Mouse (Mus musculus): ENCODE measurements around the gene Ldlr. TPM values are rescaled to one million over a fixed set of nuclear protein-coding genes. Genes with fewer than 3 reads are reported as not detected.

Ldlr gene
- polyA plus RNA-seq (2014; fragmentation: Nextera tagmentation; extraction: Ambion mirVana), result 14.7 and 15.0 TPM in 2 replicates

DNA sequence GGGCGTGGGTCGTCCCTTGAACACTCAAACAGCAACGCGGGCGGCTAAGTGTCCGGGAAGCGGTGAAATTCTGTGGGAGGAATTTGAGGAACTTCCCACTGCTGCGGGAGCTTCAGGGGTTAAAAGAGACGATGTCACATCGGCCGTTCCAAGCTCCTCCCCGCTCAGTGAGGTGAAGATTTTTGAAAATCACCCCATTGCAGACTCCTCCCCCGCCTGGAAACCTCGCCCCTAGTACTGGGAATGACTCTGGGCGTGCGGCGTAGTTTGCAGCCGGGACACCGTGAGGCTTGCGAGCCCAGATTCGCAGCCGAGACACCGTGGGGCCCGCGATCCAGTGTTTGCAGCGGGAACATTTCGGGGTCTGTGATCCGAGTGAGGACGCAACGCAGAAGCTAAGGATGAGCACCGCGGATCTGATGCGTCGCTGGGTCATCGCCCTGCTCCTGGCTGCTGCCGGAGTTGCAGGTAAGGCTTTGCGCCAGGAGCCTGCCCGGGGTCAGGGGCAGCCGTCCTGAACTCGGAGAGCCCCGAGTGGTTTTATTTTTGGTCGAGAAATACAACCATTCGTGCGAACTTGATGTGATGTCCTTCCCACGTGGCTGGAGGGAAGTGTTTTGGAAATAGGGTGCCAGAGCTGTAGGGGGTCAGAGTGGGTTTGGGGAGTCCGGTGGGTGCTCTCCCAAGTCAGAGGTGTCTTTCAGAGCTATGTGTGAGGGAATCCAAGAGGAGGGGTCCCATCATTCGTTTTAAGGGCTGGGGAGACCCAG is at the start of gene Ldlr:
TSS of gene Ldlr (plus strand) at position 107 of the 770 bp plus-strand sequence.
- Histone ChIP-seq H3K4me2 (ENCODE audit: low read depth, low read length) (peak within 1 kb of the TSS; percentile 59), H3K27ac (replicated peaks; ENCODE audit: low read depth, low read length) (peak within 1 kb of the TSS; percentile 93), H3K4me1 (ENCODE audit: control insufficient read depth, insufficient read depth, low read length) (peaks cover 3% of the 10 kb centered on the region; the same call in 1 of the 2 replicates), H3K4me3 (ENCODE audit: low read depth, low read length) (peak within 1 kb of the TSS; percentile 75), H3K9ac (replicated peaks; ENCODE audit: low read length) (peak within 1 kb of the TSS; percentile 79), H3K36me3 (replicated peaks; ENCODE audit: control insufficient read depth, insufficient read depth, low read depth, low read length) (no peaks in the 10 kb centered on the region; the same call in none of the 2 replicates), H3K27me3 (ENCODE audit: control insufficient read depth, insufficient read depth, low read length) (no peaks in the 10 kb centered on the region), H3K9me3 (replicated peaks; ENCODE audit: control insufficient read depth, low read length) (no peaks in the 10 kb centered on the region)
- DNase-seq (ENCODE audit: low spot score) (peak; percentile 95), ATAC-seq (replicated peaks; ENCODE audit: insufficient number of reproducible peaks, low FRiP score, low TSS enrichment, low read depth) (peak; percentile 80)
- WGBS, result under 1% methylated on average over 47 of the region's 47 CpGs

DNA sequence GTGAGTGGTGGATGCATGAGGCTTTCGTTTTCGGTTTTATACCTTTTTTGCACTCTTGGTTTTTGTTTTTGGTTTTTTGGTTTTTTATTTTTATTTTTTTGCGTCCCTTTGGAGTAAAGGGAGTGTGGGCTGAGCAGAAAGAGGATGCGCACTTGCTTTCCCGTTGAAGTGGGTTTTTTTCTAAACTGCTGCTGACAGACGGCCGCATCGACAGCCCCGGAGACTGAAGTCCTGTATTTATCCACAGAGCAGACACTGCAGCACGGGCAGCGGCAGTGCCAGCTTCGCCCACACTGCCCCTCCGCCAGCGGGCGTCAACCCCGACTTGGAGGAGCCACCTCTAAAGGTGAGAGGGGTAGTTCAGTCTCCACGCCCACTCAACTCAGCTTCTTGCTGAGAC is 45.6 kb upstream of the Ldlr start:
- H3K9me3 ChIP-seq (replicated peaks; ENCODE audit: control insufficient read depth, low read length), result no peaks in the 10 kb centered on the region
- WGBS, result 95% methylated on average over 17 of the region's 17 CpGs
- H3K27me3 ChIP-seq (ENCODE audit: control insufficient read depth, insufficient read depth, low read length), result no peaks in the 10 kb centered on the region
- no peak overlapping the region for H3K27ac ChIP-seq (replicated peaks; ENCODE audit: low read depth, low read length)
- no peak for DNase-seq (ENCODE audit: low spot score)
- H3K36me3 ChIP-seq (replicated peaks; ENCODE audit: control insufficient read depth, insufficient read depth, low read depth, low read length), result peaks cover 37% of the 10 kb centered on the region
- no peak overlapping the region for H3K9ac ChIP-seq (replicated peaks; ENCODE audit: low read length)
- no peaks in the 10 kb centered on the region for H3K4me1 ChIP-seq (ENCODE audit: control insufficient read depth, insufficient read depth, low read length)
- no peak overlapping the region for H3K4me2 ChIP-seq (ENCODE audit: low read depth, low read length)
- H3K4me3 ChIP-seq (ENCODE audit: low read depth, low read length), result no peak overlapping the region
- no peak for ATAC-seq (replicated peaks; ENCODE audit: insufficient number of reproducible peaks, low FRiP score, low TSS enrichment, low read depth)

DNA sequence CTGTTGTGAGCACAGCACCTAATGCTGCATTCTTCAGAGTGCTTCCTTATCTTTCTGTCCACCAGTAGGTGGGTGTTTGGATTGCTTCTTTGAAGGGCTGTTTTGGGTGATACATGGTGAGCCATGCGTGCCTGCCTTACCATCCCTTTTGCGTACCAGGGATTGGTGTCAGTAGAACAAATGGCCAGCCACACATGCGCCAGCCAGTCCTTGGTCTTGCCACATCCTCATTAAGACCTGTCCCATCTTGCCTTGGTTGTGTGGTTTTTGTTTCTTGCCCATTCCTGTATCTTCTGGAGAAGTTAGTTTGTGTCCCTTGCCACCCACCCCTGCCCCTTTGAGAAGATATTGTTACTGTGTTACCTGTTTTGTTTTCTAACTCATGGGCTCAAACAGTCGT is 42.8 kb upstream of the Ldlr start:
- H3K36me3 ChIP-seq (replicated peaks; ENCODE audit: control insufficient read depth, insufficient read depth, low read depth, low read length), result peaks cover 28% of the 10 kb centered on the region
- H3K9ac ChIP-seq (replicated peaks; ENCODE audit: low read length), result no peak overlapping the region
- no peaks in the 10 kb centered on the region for H3K4me1 ChIP-seq (ENCODE audit: control insufficient read depth, insufficient read depth, low read length)
- WGBS, result 89% methylated on average over 4 of the region's 4 CpGs
- H3K4me2 ChIP-seq (ENCODE audit: low read depth, low read length), result no peak overlapping the region
- H3K27me3 ChIP-seq (ENCODE audit: control insufficient read depth, insufficient read depth, low read length), result no peaks in the 10 kb centered on the region
- ATAC-seq (replicated peaks; ENCODE audit: insufficient number of reproducible peaks, low FRiP score, low TSS enrichment, low read depth) (no peak), DNase-seq (ENCODE audit: low spot score) (no peak)
- H3K4me3 ChIP-seq (ENCODE audit: low read depth, low read length), result no peak overlapping the region
- no peaks in the 10 kb centered on the region for H3K9me3 ChIP-seq (replicated peaks; ENCODE audit: control insufficient read depth, low read length)
- no peak overlapping the region for H3K27ac ChIP-seq (replicated peaks; ENCODE audit: low read depth, low read length)

DNA sequence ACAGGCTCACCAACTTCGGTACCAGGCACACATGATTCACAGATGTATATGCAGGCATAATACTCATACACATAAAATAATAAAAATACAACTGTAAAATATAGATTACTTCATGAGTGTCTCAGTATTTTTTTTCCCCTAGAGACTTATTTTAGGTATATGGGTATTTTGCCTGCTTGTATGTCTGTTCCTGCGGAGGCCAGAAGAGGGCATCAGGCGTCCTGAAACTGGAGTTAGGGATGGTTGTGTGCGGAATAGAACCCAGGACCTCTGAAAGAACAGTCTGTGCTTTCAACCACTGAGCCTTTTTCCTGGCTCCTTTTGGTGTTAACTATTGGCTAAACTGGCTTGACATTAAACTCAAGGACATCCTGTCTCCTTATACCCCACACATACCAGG is 40.5 kb upstream of the Ldlr start:
- no peak overlapping the region for H3K4me3 ChIP-seq (ENCODE audit: low read depth, low read length)
- no peak overlapping the region for H3K4me2 ChIP-seq (ENCODE audit: low read depth, low read length)
- H3K9ac ChIP-seq (replicated peaks; ENCODE audit: low read length), result no peak overlapping the region
- ATAC-seq (replicated peaks; ENCODE audit: insufficient number of reproducible peaks, low FRiP score, low TSS enrichment, low read depth), result no peak
- no peaks in the 10 kb centered on the region for H3K27me3 ChIP-seq (ENCODE audit: control insufficient read depth, insufficient read depth, low read length)
- no peaks in the 10 kb centered on the region for H3K4me1 ChIP-seq (ENCODE audit: control insufficient read depth, insufficient read depth, low read length)
- no peaks in the 10 kb centered on the region for H3K9me3 ChIP-seq (replicated peaks; ENCODE audit: control insufficient read depth, low read length)
- no peak for DNase-seq (ENCODE audit: low spot score)
- WGBS, result 83% methylated on average over 4 of the region's 4 CpGs
- H3K27ac ChIP-seq (replicated peaks; ENCODE audit: low read depth, low read length), result no peak overlapping the region
- peaks cover 25% of the 10 kb centered on the region for H3K36me3 ChIP-seq (replicated peaks; ENCODE audit: control insufficient read depth, insufficient read depth, low read depth, low read length)

DNA sequence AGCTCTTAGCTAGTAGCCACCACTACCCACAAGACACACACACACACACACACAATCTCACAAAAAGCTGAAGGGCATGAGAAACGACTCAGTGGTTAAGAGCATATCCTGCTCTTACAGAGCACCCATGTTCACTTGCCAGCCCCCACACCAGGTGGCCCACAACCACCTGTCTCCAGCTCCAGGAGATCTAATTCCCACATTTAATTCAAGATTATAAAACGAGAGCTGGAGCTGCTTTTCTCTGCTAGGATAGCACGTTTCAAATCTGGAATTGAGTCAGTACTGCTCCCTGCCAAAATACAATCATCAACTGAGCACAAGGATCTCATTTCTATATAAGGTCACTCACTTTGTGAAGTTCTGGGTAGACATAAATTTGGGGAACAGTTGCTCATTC is 39.4 kb upstream of the Ldlr start:
- no peak for DNase-seq (ENCODE audit: low spot score)
- Histone ChIP-seq H3K9ac (replicated peaks; ENCODE audit: low read length) (no peak overlapping the region), H3K27me3 (ENCODE audit: control insufficient read depth, insufficient read depth, low read length) (no peaks in the 10 kb centered on the region), H3K4me2 (ENCODE audit: low read depth, low read length) (no peak overlapping the region), H3K36me3 (replicated peaks; ENCODE audit: control insufficient read depth, insufficient read depth, low read depth, low read length) (peaks cover 18% of the 10 kb centered on the region), H3K4me1 (ENCODE audit: control insufficient read depth, insufficient read depth, low read length) (no peaks in the 10 kb centered on the region), H3K27ac (replicated peaks; ENCODE audit: low read depth, low read length) (no peak overlapping the region), H3K4me3 (ENCODE audit: low read depth, low read length) (no peak overlapping the region), H3K9me3 (replicated peaks; ENCODE audit: control insufficient read depth, low read length) (no peaks in the 10 kb centered on the region)
- WGBS, result 96% methylated on average over 3 of the region's 3 CpGs
- no peak for ATAC-seq (replicated peaks; ENCODE audit: insufficient number of reproducible peaks, low FRiP score, low TSS enrichment, low read depth)

DNA sequence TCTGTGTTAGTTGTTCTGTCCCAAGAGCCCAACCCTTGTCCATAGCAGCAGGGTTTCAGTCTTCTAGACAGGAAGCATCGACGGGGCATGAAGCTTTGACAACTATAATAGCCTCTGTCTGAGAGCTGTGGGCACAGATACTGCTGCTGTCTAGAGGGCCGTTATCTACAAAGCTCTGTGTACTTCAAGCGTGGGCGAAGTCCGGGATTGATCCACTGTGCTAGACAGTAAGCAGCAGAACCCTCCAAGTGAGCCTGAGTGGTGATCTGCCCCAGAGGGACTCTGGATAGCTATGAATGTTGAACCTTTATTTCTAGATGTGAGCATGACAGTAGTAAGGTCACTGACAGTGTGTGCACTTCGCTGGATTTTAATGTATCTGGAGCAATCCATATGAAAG is 34.7 kb upstream of the Ldlr start:
- Histone ChIP-seq H3K36me3 (replicated peaks; ENCODE audit: control insufficient read depth, insufficient read depth, low read depth, low read length) (peaks cover 11% of the 10 kb centered on the region), H3K27ac (replicated peaks; ENCODE audit: low read depth, low read length) (no peak overlapping the region), H3K4me2 (ENCODE audit: low read depth, low read length) (no peak overlapping the region), H3K4me3 (ENCODE audit: low read depth, low read length) (no peak overlapping the region), H3K4me1 (ENCODE audit: control insufficient read depth, insufficient read depth, low read length) (no peaks in the 10 kb centered on the region), H3K9ac (replicated peaks; ENCODE audit: low read length) (no peak overlapping the region), H3K27me3 (ENCODE audit: control insufficient read depth, insufficient read depth, low read length) (no peaks in the 10 kb centered on the region), H3K9me3 (replicated peaks; ENCODE audit: control insufficient read depth, low read length) (no peaks in the 10 kb centered on the region)
- no peak for DNase-seq (ENCODE audit: low spot score)
- WGBS, result 92% methylated on average over 7 of the region's 7 CpGs
- no peak for ATAC-seq (replicated peaks; ENCODE audit: insufficient number of reproducible peaks, low FRiP score, low TSS enrichment, low read depth)

DNA sequence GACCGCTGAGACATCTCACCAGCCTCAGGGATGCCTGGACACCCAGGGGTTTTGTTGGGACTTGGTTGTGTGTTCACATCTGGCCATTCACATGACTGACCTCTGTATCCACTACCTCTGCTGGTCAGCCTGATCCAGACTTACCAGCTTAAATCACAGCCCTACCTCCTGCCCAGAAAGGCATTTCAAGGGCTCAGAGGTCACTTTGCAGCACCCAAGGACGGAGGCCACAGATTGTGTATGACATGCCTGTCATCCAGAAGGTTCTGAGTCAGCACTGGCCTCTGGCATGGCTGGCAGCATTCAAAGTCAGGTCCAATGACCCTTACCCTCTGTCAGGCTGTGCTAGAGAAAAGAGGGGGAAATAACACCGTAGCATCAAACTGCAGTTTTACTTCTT is 33.3 kb upstream of the Ldlr start:
- no peak overlapping the region for H3K9ac ChIP-seq (replicated peaks; ENCODE audit: low read length)
- H3K4me2 ChIP-seq (ENCODE audit: low read depth, low read length), result no peak overlapping the region
- ATAC-seq (replicated peaks; ENCODE audit: insufficient number of reproducible peaks, low FRiP score, low TSS enrichment, low read depth) (no peak), DNase-seq (ENCODE audit: low spot score) (no peak)
- H3K4me1 ChIP-seq (ENCODE audit: control insufficient read depth, insufficient read depth, low read length), result no peaks in the 10 kb centered on the region
- no peak overlapping the region for H3K4me3 ChIP-seq (ENCODE audit: low read depth, low read length)
- no peak overlapping the region for H3K27ac ChIP-seq (replicated peaks; ENCODE audit: low read depth, low read length)
- no peaks in the 10 kb centered on the region for H3K27me3 ChIP-seq (ENCODE audit: control insufficient read depth, insufficient read depth, low read length)
- 83% methylated on average over 3 of the region's 3 CpGs for WGBS
- H3K36me3 ChIP-seq (replicated peaks; ENCODE audit: control insufficient read depth, insufficient read depth, low read depth, low read length), result peaks cover 14% of the 10 kb centered on the region
- no peaks in the 10 kb centered on the region for H3K9me3 ChIP-seq (replicated peaks; ENCODE audit: control insufficient read depth, low read length)

DNA sequence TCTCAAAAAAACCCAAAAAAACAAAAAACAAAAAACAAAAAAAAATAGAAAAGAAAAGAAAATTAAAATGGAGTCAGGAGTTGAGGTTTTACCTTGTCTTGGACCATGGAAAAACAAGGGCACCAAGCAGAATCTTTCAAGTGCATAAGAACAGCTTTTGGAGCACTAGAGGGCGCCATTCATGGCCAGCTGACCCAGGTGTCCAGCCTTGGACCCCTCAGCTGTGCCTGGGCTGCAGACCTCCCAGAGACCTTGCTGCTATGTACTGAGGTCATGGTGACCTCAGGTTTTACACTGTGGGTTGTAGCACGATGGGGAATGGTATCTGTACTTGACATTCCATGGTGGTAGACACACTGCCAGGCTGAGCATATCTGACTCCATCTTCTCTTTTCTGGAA is 31.4 kb upstream of the Ldlr start:
- no peaks in the 10 kb centered on the region for H3K9me3 ChIP-seq (replicated peaks; ENCODE audit: control insufficient read depth, low read length)
- no peaks in the 10 kb centered on the region for H3K4me1 ChIP-seq (ENCODE audit: control insufficient read depth, insufficient read depth, low read length)
- ATAC-seq (replicated peaks; ENCODE audit: insufficient number of reproducible peaks, low FRiP score, low TSS enrichment, low read depth), result no peak; the same call in 1 of the 2 replicates
- WGBS, result 64% methylated on average over 2 of the region's 2 CpGs
- H3K36me3 ChIP-seq (replicated peaks; ENCODE audit: control insufficient read depth, insufficient read depth, low read depth, low read length), result peaks cover 9% of the 10 kb centered on the region
- no peak overlapping the region for H3K27ac ChIP-seq (replicated peaks; ENCODE audit: low read depth, low read length)
- no peak overlapping the region for H3K4me2 ChIP-seq (ENCODE audit: low read depth, low read length)
- no peak overlapping the region for H3K9ac ChIP-seq (replicated peaks; ENCODE audit: low read length)
- no peak overlapping the region for H3K4me3 ChIP-seq (ENCODE audit: low read depth, low read length)
- H3K27me3 ChIP-seq (ENCODE audit: control insufficient read depth, insufficient read depth, low read length), result no peaks in the 10 kb centered on the region
- peak; percentile 52 for DNase-seq (ENCODE audit: low spot score)

All from embryonic facial prominence, embryonic 11.5 days (tissue).